ENCODE assay signal across 11 mouse cellular contexts in the genomic region with DNA sequence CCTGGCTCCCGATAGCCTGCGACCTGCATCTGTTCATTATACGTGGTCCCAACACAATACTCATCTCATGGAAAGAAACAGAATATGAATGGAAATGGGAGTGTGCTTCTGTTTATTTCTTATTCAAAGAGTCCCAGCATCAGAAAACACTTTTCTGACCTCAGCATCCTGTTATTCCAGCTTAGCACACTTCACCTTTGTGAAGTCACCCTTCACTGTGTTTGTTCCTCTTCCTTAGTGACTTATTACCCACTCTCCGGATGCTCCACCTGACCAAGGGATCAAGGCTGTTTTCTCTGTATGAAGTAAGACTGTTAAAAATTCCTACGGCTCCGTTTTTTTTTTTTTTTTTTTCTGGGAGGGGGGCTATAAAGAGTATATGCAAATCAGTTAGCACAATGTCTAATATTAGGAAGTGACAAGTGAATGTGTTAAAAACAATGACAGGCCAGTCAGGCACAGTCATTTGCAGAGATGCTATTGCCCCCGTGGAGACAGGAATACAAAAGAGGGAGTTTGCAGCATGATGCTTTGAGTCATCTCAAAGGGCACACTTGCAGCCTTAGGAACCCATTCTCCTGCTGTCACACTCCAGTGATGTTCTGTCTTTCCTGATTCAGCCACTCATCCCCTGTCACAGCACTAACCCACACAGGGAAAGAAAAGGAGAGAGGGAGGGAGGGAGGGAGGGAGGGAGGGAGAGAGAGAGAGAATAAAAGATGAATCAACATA. TPM values are rescaled to one million over a fixed set of nuclear protein-coding genes. Genes with fewer than 3 reads are reported as not detected.
DNase-seq lines count a peak whose midpoint lies in the region; ATAC-seq lines count a peak whose summit lies in the region.
"Had no signal": no experiment of that assay in that cellular context is flagged by ENCODE, and none has a peak within 500 bp of the region (broad histone marks: within the 10 kb centered on the region; RNA-seq: fewer than 3 reads in every experiment).

No protein-coding gene starts in this region.

- peak; percentile 37 for DNase-seq in hindbrain, embryonic 11.5 days (ENCODE audit: low spot score)
- peak; percentile 17 for DNase-seq in MN1 (ENCODE audit: low spot score)
- DNase-seq in embryonic facial prominence, embryonic 10.5 days (ENCODE audit: low spot score): no peak
- DNase-seq in ovary, postnatal 36 days (ENCODE audit: low spot score): no peak
- DNase-seq: cerebellum, adult 18-20 months had no signal

- no peaks in the 10 kb centered on the region for H3K9me3 ChIP-seq in hindbrain, embryonic 11.5 days (ENCODE audit: control insufficient read depth, low read length)
- H3K9me3 ChIP-seq in hindbrain, embryonic 16.5 days (ENCODE audit: control insufficient read depth, low read length): no peaks in the 10 kb centered on the region
- no peaks in the 10 kb centered on the region for H3K9me3 ChIP-seq in heart, embryonic 13.5 days
- H3K9me3 ChIP-seq in midbrain, embryonic 15.5 days: no peaks in the 10 kb centered on the region
- H3K9me3 ChIP-seq in embryonic facial prominence, embryonic 10.5 days: no peaks in the 10 kb centered on the region
- H3K9me3 ChIP-seq: G1E; limb, embryonic 15.5 days had no signal

- 41% methylated on average over 7 of the region's 7 CpGs for WGBS in hindbrain, embryonic 11.5 days
- WGBS in hindbrain, embryonic 16.5 days: 19% methylated on average over 7 of the region's 7 CpGs
- WGBS in heart, embryonic 13.5 days: 45% methylated on average over 7 of the region's 7 CpGs
- 13% methylated on average over 7 of the region's 7 CpGs for WGBS in midbrain, embryonic 15.5 days
- WGBS in embryonic facial prominence, embryonic 10.5 days: 69% methylated on average over 7 of the region's 7 CpGs

- H3K9ac ChIP-seq in hindbrain, embryonic 11.5 days (ENCODE audit: low read depth, low read length): no peak overlapping the region
- no peak overlapping the region for H3K9ac ChIP-seq in hindbrain, embryonic 16.5 days (ENCODE audit: low read depth, low read length)
- H3K9ac ChIP-seq in heart, embryonic 13.5 days: peak overlapping the region; percentile 33; the same call in 1 of the 2 replicates
- no peak overlapping the region for H3K9ac ChIP-seq in midbrain, embryonic 15.5 days
- H3K9ac ChIP-seq: limb, embryonic 15.5 days had no signal

- no peaks in the 10 kb centered on the region for H3K27me3 ChIP-seq in hindbrain, embryonic 11.5 days (ENCODE audit: control insufficient read depth, insufficient read depth, low read length)
- H3K27me3 ChIP-seq in hindbrain, embryonic 16.5 days (replicated peaks; ENCODE audit: control insufficient read depth, insufficient read depth, low read length): no peaks in the 10 kb centered on the region
- H3K27me3 ChIP-seq in heart, embryonic 13.5 days (replicated peaks): no peaks in the 10 kb centered on the region
- no peaks in the 10 kb centered on the region for H3K27me3 ChIP-seq in midbrain, embryonic 15.5 days (replicated peaks)
- H3K27me3 ChIP-seq in embryonic facial prominence, embryonic 10.5 days (replicated peaks; ENCODE audit: low read depth, poor library complexity, severe bottlenecking): no peaks in the 10 kb centered on the region
- H3K27me3 ChIP-seq: limb, embryonic 15.5 days had no signal

- peaks cover 2% of the 10 kb centered on the region; the same call in 1 of the 2 replicates for H3K4me1 ChIP-seq in hindbrain, embryonic 11.5 days (replicated peaks; ENCODE audit: control insufficient read depth, insufficient read depth, low read length)
- H3K4me1 ChIP-seq in hindbrain, embryonic 16.5 days (ENCODE audit: control insufficient read depth, insufficient read depth, low read depth, low read length): peaks cover 6% of the 10 kb centered on the region
- H3K4me1 ChIP-seq in heart, embryonic 13.5 days: peaks cover 32% of the 10 kb centered on the region
- peaks cover 20% of the 10 kb centered on the region for H3K4me1 ChIP-seq in midbrain, embryonic 15.5 days
- H3K4me1 ChIP-seq in embryonic facial prominence, embryonic 10.5 days: peaks cover 18% of the 10 kb centered on the region
- H3K4me1 ChIP-seq: limb, embryonic 15.5 days had no signal

- peak; percentile 80 for ATAC-seq in hindbrain, embryonic 11.5 days (ENCODE audit: low FRiP score)
- no peak for ATAC-seq in hindbrain, embryonic 16.5 days
- ATAC-seq in heart, embryonic 13.5 days (ENCODE audit: extremely low read depth, insufficient number of reproducible peaks, low FRiP score, low TSS enrichment): no peak
- ATAC-seq in midbrain, embryonic 15.5 days (replicated peaks): no peak
- ATAC-seq in activated CD4-positive, CD25-positive, alpha-beta regulatory T cell, adult 4 months: no peak

- H3K27ac ChIP-seq in hindbrain, embryonic 11.5 days (ENCODE audit: low read depth, low read length): peak overlapping the region; percentile 25; the same call in 1 of the 2 replicates
- no peak overlapping the region for H3K27ac ChIP-seq in hindbrain, embryonic 16.5 days (ENCODE audit: low read depth, low read length)
- peak overlapping the region; percentile 84 for H3K27ac ChIP-seq in heart, embryonic 13.5 days (replicated peaks)
- peak overlapping the region; percentile 45; the same call in 1 of the 2 replicates for H3K27ac ChIP-seq in midbrain, embryonic 15.5 days
- H3K27ac ChIP-seq in embryonic facial prominence, embryonic 10.5 days (replicated peaks): no peak overlapping the region
- H3K27ac ChIP-seq: limb, embryonic 15.5 days had no signal

- no peaks in the 10 kb centered on the region for H3K36me3 ChIP-seq in hindbrain, embryonic 11.5 days (ENCODE audit: control insufficient read depth, insufficient read depth, low read length)
- no peaks in the 10 kb centered on the region for H3K36me3 ChIP-seq in hindbrain, embryonic 16.5 days (ENCODE audit: control insufficient read depth, insufficient read depth, low read length)
- no peaks in the 10 kb centered on the region for H3K36me3 ChIP-seq in heart, embryonic 13.5 days
- no peaks in the 10 kb centered on the region for H3K36me3 ChIP-seq in midbrain, embryonic 15.5 days (replicated peaks)
- no peaks in the 10 kb centered on the region for H3K36me3 ChIP-seq in embryonic facial prominence, embryonic 10.5 days (replicated peaks)
- H3K36me3 ChIP-seq: G1E; limb, embryonic 15.5 days had no signal

- H3K4me3 ChIP-seq in hindbrain, embryonic 11.5 days (ENCODE audit: low read depth, low read length): no peak overlapping the region
- H3K4me3 ChIP-seq in hindbrain, embryonic 16.5 days (ENCODE audit: low read length): no peak overlapping the region
- H3K4me3 ChIP-seq in heart, embryonic 13.5 days: no peak overlapping the region
- no peak overlapping the region for H3K4me3 ChIP-seq in midbrain, embryonic 15.5 days
- no peak overlapping the region for H3K4me3 ChIP-seq in embryonic facial prominence, embryonic 10.5 days
- H3K4me3 ChIP-seq: limb, embryonic 15.5 days had no signal

- no peak overlapping the region for H3K4me2 ChIP-seq in hindbrain, embryonic 11.5 days (replicated peaks; ENCODE audit: low read depth, low read length)
- H3K4me2 ChIP-seq in hindbrain, embryonic 16.5 days (ENCODE audit: low read length): no peak overlapping the region
- H3K4me2 ChIP-seq in heart, embryonic 13.5 days: no peak overlapping the region
- H3K4me2 ChIP-seq in midbrain, embryonic 15.5 days: no peak overlapping the region
- H3K4me2 ChIP-seq: limb, embryonic 15.5 days had no signal

RNA-seq across cellular contexts. Expression of gene Dhx40, which starts 32.3 kb away (rescaled TPM):
- 52.6 and 52.7 TPM in 2 replicates for polyA plus RNA-seq in hindbrain, embryonic 11.5 days (2014; fragmentation: Nextera tagmentation; extraction: Ambion mirVana)
- 16.8 and 19.3 TPM in 2 replicates for polyA plus RNA-seq in hindbrain, embryonic 16.5 days (2015; fragmentation: Nextera tagmentation; extraction: Ambion mirVana)
- 13.5 and 14.0 TPM in 2 replicates for polyA plus RNA-seq in heart, embryonic 13.5 days (2015; fragmentation: Nextera tagmentation; extraction: Ambion mirVana)
- polyA plus RNA-seq in midbrain, embryonic 15.5 days (2015; fragmentation: Nextera tagmentation; extraction: Ambion mirVana): 21.7 and 22.6 TPM in 2 replicates
- 10 to 100 TPM; 20.1 TPM for polyA plus RNA-seq in activated CD4-positive, CD25-positive, alpha-beta regulatory T cell, adult 4 months (2017; shearing (Covaris generic))
- 34.6 and 36.2 TPM in 2 replicates for polyA plus RNA-seq in embryonic facial prominence, embryonic 10.5 days (2016; fragmentation: Nextera tagmentation; extraction: Ambion mirVana)

Comparison
In these comparisons a context has a peak if more than half of its experiments do, and no peak if none do; other contexts are left out.
1. H3K27ac ChIP-seq: peak in hindbrain, embryonic 11.5 days (single experiment), heart, embryonic 13.5 days (single experiment) and midbrain, embryonic 15.5 days (single experiment); none in hindbrain, embryonic 16.5 days (single experiment) and embryonic facial prominence, embryonic 10.5 days (single experiment).
2. DNase-seq: peak in hindbrain, embryonic 11.5 days (single experiment) and MN1 (single experiment); none in embryonic facial prominence, embryonic 10.5 days (single experiment) and ovary, postnatal 36 days (single experiment).